Mouse (Mus musculus) embryonic facial prominence, embryonic 13.5 days (tissue): Measurements from ENCODE around the gene Usp38. TPM values are rescaled to one million over a fixed set of nuclear protein-coding genes. Genes with fewer than 3 reads are reported as not detected.
"Not testable (repeated sequence)": the region's sequence is repeated elsewhere in the genome, so short reads cannot be mapped to it uniquely, and the experiment has no call there.

Source experiments
- ATAC-seq: fragments of 200-750 bp; cut with Nextera tagmentation; 2 replicates; pipeline ENCODE4 v1.8.0; 2017; ENCODE audit warnings: low read depth; ENCODE audit not compliant: insufficient number of reproducible peaks, insufficient read depth, low FRiP score, low TSS enrichment
- H3K27ac ChIP-seq: fragments of 300-500 bp; sonication (generic); 2 replicates; pipeline ENCODE4 v1.5.1; 2015; ENCODE audit warnings: moderate library complexity, mild to moderate bottlenecking, inconsistent platforms
- H3K27me3 ChIP-seq: fragments of 300-500 bp; sonication (generic); 2 replicates; pipeline ENCODE4 v1.6.1; 2015; ENCODE audit warnings: mild to moderate bottlenecking, inconsistent platforms
- H3K36me3 ChIP-seq: fragments of 300-500 bp; sonication (generic); 2 replicates; pipeline ENCODE4 v1.6.1; 2015; ENCODE audit warnings: mild to moderate bottlenecking, inconsistent platforms
- H3K4me1 ChIP-seq: fragments of 300-500 bp; sonication (generic); 2 replicates; pipeline ENCODE4 v1.6.1; 2015; ENCODE audit warnings: inconsistent platforms
- H3K4me2 ChIP-seq: fragments of 300-500 bp; sonication (generic); 2 replicates; pipeline ENCODE4 v1.6.1; 2015; ENCODE audit warnings: moderate library complexity, mild to moderate bottlenecking, inconsistent platforms
- H3K4me3 ChIP-seq: fragments of 300-500 bp; sonication (generic); 2 replicates; pipeline ENCODE4 v1.5.1; 2015; ENCODE audit warnings: mild to moderate bottlenecking, inconsistent platforms
- H3K9ac ChIP-seq: fragments of 300-500 bp; sonication (generic); 2 replicates; pipeline ENCODE4 v1.6.1; 2015; ENCODE audit warnings: mild to moderate bottlenecking, inconsistent platforms
- H3K9me3 ChIP-seq: fragments of 300-500 bp; sonication (generic); 2 replicates; pipeline ENCODE4 v1.6.1; 2016; ENCODE audit warnings: inconsistent platforms
- WGBS: fragments of 180-500 bp; shearing (Covaris S2); methylation state at CpG from one replicate; pipeline ENCODE4 v1.1.7; 2015; ENCODE audit warnings: mixed read lengths; 5-methylcytosine and 5-hydroxymethylcytosine counted together
- polyA plus RNA-seq: library from polyadenylated mRNA; unstranded; fragments of >200 nt; fragmentation: Nextera tagmentation; extraction: Ambion mirVana; gene quantifications from 2 replicates; pipeline ENCODE4 v1.2.1, GENCODE M21; 2015

Usp38 gene
- polyA plus RNA-seq: 18.2 and 18.3 TPM in 2 replicates

GRCm38 (mm10) chr8:81014789-81015699 is at the start of gene Usp38:
Usp38 (minus strand) TSS chr8:81014928.
- Histone ChIP-seq H3K4me3 (peak within 1 kb of the TSS; percentile 96), H3K9me3 (no peaks in the 10 kb centered on the region), H3K4me1 (peaks cover 20% of the 10 kb centered on the region), H3K36me3 (0 out of 2 replicates have a peak, but pooled peaks cover under 1% of the 10 kb centered on the region), H3K27me3 (no peaks in the 10 kb centered on the region), H3K9ac (peak within 1 kb of the TSS; percentile 93), H3K27ac (peak within 1 kb of the TSS; percentile 95), H3K4me2 (peak within 1 kb of the TSS; percentile 99)
- WGBS: 2% methylated on average over 57 of the region's 57 CpGs
- ATAC-seq: peak; percentile 96

GRCm38 (mm10) chr8:81062566-81062965 is 47.8 kb upstream of the Usp38 start:
- H3K36me3 ChIP-seq: no peaks in the 10 kb centered on the region
- ATAC-seq: no peak
- H3K27me3 ChIP-seq: no peaks in the 10 kb centered on the region
- peaks cover 12% of the 10 kb centered on the region; the same call in 1 of the 2 replicates for H3K4me1 ChIP-seq
- 23% methylated on average over 3 of the region's 3 CpGs for WGBS
- no peaks in the 10 kb centered on the region for H3K9me3 ChIP-seq
- no peak overlapping the region for H3K4me2 ChIP-seq
- no peak overlapping the region for H3K27ac ChIP-seq
- no peak overlapping the region for H3K4me3 ChIP-seq
- H3K9ac ChIP-seq: no peak overlapping the region

GRCm38 (mm10) chr8:81061950-81062349 is 47.2 kb upstream of the Usp38 start:
- no peaks in the 10 kb centered on the region for H3K27me3 ChIP-seq
- 24% methylated on average over 3 of the region's 3 CpGs for WGBS

GRCm38 (mm10) chr8:81044201-81044600 is 29.5 kb upstream of the Usp38 start:
- no peaks in the 10 kb centered on the region for H3K27me3 ChIP-seq
- no peaks in the 10 kb centered on the region for H3K36me3 ChIP-seq
- H3K27ac ChIP-seq: no peak overlapping the region
- no peak overlapping the region for H3K9ac ChIP-seq
- 33% methylated on average over 3 of the region's 3 CpGs for WGBS
- H3K4me2 ChIP-seq: no peak overlapping the region
- no peaks in the 10 kb centered on the region for H3K4me1 ChIP-seq
- no peaks in the 10 kb centered on the region for H3K9me3 ChIP-seq
- H3K4me3 ChIP-seq: no peak overlapping the region
- ATAC-seq: no peak

More at GRCm38 (mm10) chr8:81061950-81062349, 47.2 kb upstream of the Usp38 start:
- H3K36me3 ChIP-seq: no peaks in the 10 kb centered on the region
- H3K27ac ChIP-seq: no peak overlapping the region
- no peak for ATAC-seq
- H3K9me3 ChIP-seq: no peaks in the 10 kb centered on the region
- no peak overlapping the region for H3K4me3 ChIP-seq
- no peak overlapping the region for H3K4me2 ChIP-seq
- H3K9ac ChIP-seq: no peak overlapping the region
- H3K4me1 ChIP-seq: peaks cover 12% of the 10 kb centered on the region; the same call in 1 of the 2 replicates

- no peak overlapping the region for H3K4me2 ChIP-seq
- no peak overlapping the region for H3K9ac ChIP-seq
- H3K27me3 ChIP-seq: no peaks in the 10 kb centered on the region
- no peaks in the 10 kb centered on the region for H3K36me3 ChIP-seq
- no peak overlapping the region for H3K27ac ChIP-seq
- no peaks in the 10 kb centered on the region for H3K4me1 ChIP-seq
- WGBS: 52% methylated on average over 2 of the region's 2 CpGs
- peaks cover 14% of the 10 kb centered on the region; the same call in 1 of the 2 replicates for H3K9me3 ChIP-seq
- no peak for ATAC-seq
- H3K4me3 ChIP-seq: no peak overlapping the region
Observed at GRCm38 (mm10) chr8:81027991-81028390, 13.3 kb upstream of the Usp38 start.

GRCm38 (mm10) chr8:81017548-81017947 is 2.8 kb upstream of the Usp38 start:
- H3K27ac ChIP-seq, H3K9me3 ChIP-seq, H3K27me3 ChIP-seq, H3K4me3 ChIP-seq, H3K9ac ChIP-seq, H3K36me3 ChIP-seq, ATAC-seq, H3K4me2 ChIP-seq: not testable (repeated sequence)
- peaks cover 15% of the 10 kb centered on the region for H3K4me1 ChIP-seq
- 92% methylated on average over 8 of the region's 8 CpGs for WGBS

- 2% methylated on average over 45 of the region's 45 CpGs for WGBS
- 0 out of 2 replicates have a peak, but pooled peaks have one; percentile 0 for ATAC-seq
- H3K27ac ChIP-seq: peak overlapping the region; percentile 79; the same call in 1 of the 2 replicates
Observed at GRCm38 (mm10) chr8:81013811-81014530, 757 bp downstream of the Usp38 start.

GRCm38 (mm10) chr8:81012699-81013098 is 2.0 kb downstream of the Usp38 start:
- Histone ChIP-seq H3K9me3 (no peaks in the 10 kb centered on the region), H3K4me2 (peak overlapping the region; percentile 99), H3K36me3 (peaks cover 15% of the 10 kb centered on the region), H3K27me3 (no peaks in the 10 kb centered on the region), H3K4me1 (peaks cover 20% of the 10 kb centered on the region), H3K4me3 (peak overlapping the region; percentile 96), H3K9ac (peak overlapping the region; percentile 63), H3K27ac (no peak overlapping the region)
- ATAC-seq: no peak
- WGBS: 59% methylated on average over 2 of the region's 2 CpGs

More at GRCm38 (mm10) chr8:81013811-81014530, 757 bp downstream of the Usp38 start:
- Histone ChIP-seq H3K4me1 (peaks cover 20% of the 10 kb centered on the region), H3K36me3 (peaks cover 7% of the 10 kb centered on the region; the same call in 1 of the 2 replicates), H3K27me3 (no peaks in the 10 kb centered on the region), H3K4me3 (peak overlapping the region; percentile 96), H3K4me2 (peak overlapping the region; percentile 99), H3K9me3 (no peaks in the 10 kb centered on the region), H3K9ac (peak overlapping the region; percentile 93)

- WGBS: 73% methylated on average over 4 of the region's 4 CpGs
- Histone ChIP-seq H3K4me2 (peak overlapping the region; percentile 99), H3K27ac (no peak overlapping the region), H3K4me1 (peaks cover 20% of the 10 kb centered on the region), H3K9ac (no peak overlapping the region), H3K9me3 (no peaks in the 10 kb centered on the region), H3K36me3 (peaks cover 18% of the 10 kb centered on the region), H3K27me3 (no peaks in the 10 kb centered on the region), H3K4me3 (peak overlapping the region; percentile 96)
- ATAC-seq: no peak
Observed at GRCm38 (mm10) chr8:81012031-81012560, 2.6 kb downstream of the Usp38 start.

GRCm38 (mm10) chr8:81010386-81010785 is 4.3 kb downstream of the Usp38 start:
- no peak for ATAC-seq
- Histone ChIP-seq H3K4me1 (peaks cover 20% of the 10 kb centered on the region), H3K4me3 (no peak overlapping the region), H3K27ac (no peak overlapping the region), H3K9ac (no peak overlapping the region), H3K4me2 (no peak overlapping the region), H3K27me3 (no peaks in the 10 kb centered on the region), H3K36me3 (peaks cover 27% of the 10 kb centered on the region), H3K9me3 (no peaks in the 10 kb centered on the region)
- WGBS: 91% methylated on average over 5 of the region's 5 CpGs

GRCm38 (mm10) chr8:81005114-81005513 is 9.6 kb downstream of the Usp38 start:
- H3K9me3 ChIP-seq: no peaks in the 10 kb centered on the region
- H3K36me3 ChIP-seq: peaks cover 59% of the 10 kb centered on the region
- no peaks in the 10 kb centered on the region for H3K4me1 ChIP-seq
- no peak overlapping the region for H3K27ac ChIP-seq
- no peak overlapping the region for H3K4me2 ChIP-seq
- no peak for ATAC-seq
- no peaks in the 10 kb centered on the region for H3K27me3 ChIP-seq
- H3K9ac ChIP-seq: no peak overlapping the region
- no peak overlapping the region for H3K4me3 ChIP-seq
- 88% methylated on average over 1 of the region's 1 CpGs for WGBS
